ENCODE assay signal across 21 mouse cellular contexts in the genomic region with DNA sequence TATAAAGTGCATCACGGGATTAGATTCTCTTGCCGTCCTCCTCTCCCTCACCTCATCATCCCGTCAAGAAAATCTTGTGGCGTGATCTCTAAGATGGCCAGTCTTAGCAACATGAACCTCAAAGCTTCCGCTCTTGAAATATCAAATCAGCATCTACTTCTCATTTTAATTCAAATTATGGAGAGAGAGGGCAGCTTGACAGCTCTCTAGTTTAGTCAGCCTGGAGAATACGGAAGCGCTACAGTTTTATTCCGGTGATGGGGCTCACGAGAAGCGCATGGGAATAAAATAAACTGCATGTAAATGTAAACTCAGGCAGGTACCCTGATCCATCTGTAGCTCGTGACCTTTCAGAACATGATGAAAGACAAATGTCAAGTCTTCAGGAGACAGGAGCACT. TPM values are rescaled to one million over a fixed set of nuclear protein-coding genes. Genes with fewer than 3 reads are reported as not detected.
DNase-seq lines count a peak whose midpoint lies in the region; ATAC-seq lines count a peak whose summit lies in the region.
"Had no signal": no experiment of that assay in that cellular context is flagged by ENCODE, and none has a peak within 500 bp of the region (broad histone marks: within the 10 kb centered on the region; RNA-seq: fewer than 3 reads in every experiment).

No protein-coding gene starts in this region.

- H3K4me3 ChIP-seq in embryonic facial prominence, embryonic 12.5 days = no peak overlapping the region
- no peak overlapping the region for H3K4me3 ChIP-seq in embryonic facial prominence, embryonic 10.5 days
- H3K4me3 ChIP-seq in hindbrain, embryonic 12.5 days = no peak overlapping the region
- no peak overlapping the region for H3K4me3 ChIP-seq in hindbrain, embryonic 14.5 days (replicated peaks; ENCODE audit: low read length)
- H3K4me3 ChIP-seq in midbrain, embryonic 15.5 days = no peak overlapping the region
- H3K4me3 ChIP-seq: erythroblast, embryonic 14.5 days; gastrocnemius, adult 2 months; heart, embryonic 15.5 days; limb, embryonic 10.5 days; liver, embryonic 15.5 days; lung, embryonic 15.5 days had no signal

- DNase-seq in embryonic facial prominence, embryonic 10.5 days (ENCODE audit: low spot score) = no peak
- no peak for DNase-seq in hindbrain, embryonic 14.5 days (ENCODE audit: low spot score)
- DNase-seq in ES-CJ7 (ENCODE audit: low read depth, low spot score) = peak; percentile 11
- DNase-seq in lung, postnatal 10 days = no peak
- DNase-seq in urinary bladder, adult 18-20 months (ENCODE audit: low spot score in 2 of 2) = no peak
- DNase-seq: adrenal gland, postnatal 25 days; cerebellum, adult 9-10 months; gastrocnemius, adult 2 months; kidney, adult 18-20 months; kidney, postnatal 4 days; liver; lung, postnatal 4 days; thymus, postnatal 25 days had no signal

- H3K27ac ChIP-seq in embryonic facial prominence, embryonic 12.5 days = no peak overlapping the region
- H3K27ac ChIP-seq in embryonic facial prominence, embryonic 10.5 days (replicated peaks) = no peak overlapping the region
- no peak overlapping the region for H3K27ac ChIP-seq in hindbrain, embryonic 12.5 days
- no peak overlapping the region for H3K27ac ChIP-seq in hindbrain, embryonic 14.5 days
- no peak overlapping the region for H3K27ac ChIP-seq in midbrain, embryonic 15.5 days
- H3K27ac ChIP-seq: gastrocnemius, adult 2 months; heart, embryonic 15.5 days; limb, embryonic 10.5 days; liver, embryonic 15.5 days; lung, embryonic 15.5 days had no signal

- no peak for ATAC-seq in embryonic facial prominence, embryonic 12.5 days (ENCODE audit: insufficient number of reproducible peaks, insufficient read depth, low FRiP score, low TSS enrichment)
- ATAC-seq in hindbrain, embryonic 12.5 days (ENCODE audit: low FRiP score) = no peak
- no peak for ATAC-seq in hindbrain, embryonic 14.5 days (ENCODE audit: low FRiP score)
- no peak for ATAC-seq in midbrain, embryonic 15.5 days (replicated peaks)

- H3K4me1 ChIP-seq in embryonic facial prominence, embryonic 12.5 days = peaks cover 9% of the 10 kb centered on the region; the same call in 1 of the 2 replicates
- peaks cover 17% of the 10 kb centered on the region for H3K4me1 ChIP-seq in embryonic facial prominence, embryonic 10.5 days
- H3K4me1 ChIP-seq in hindbrain, embryonic 12.5 days = peaks cover 10% of the 10 kb centered on the region
- H3K4me1 ChIP-seq in hindbrain, embryonic 14.5 days (replicated peaks; ENCODE audit: control insufficient read depth, insufficient read depth, low read length) = 0 out of 2 replicates have a peak, but pooled peaks cover 6% of the 10 kb centered on the region
- peaks cover 11% of the 10 kb centered on the region for H3K4me1 ChIP-seq in midbrain, embryonic 15.5 days
- H3K4me1 ChIP-seq: heart, embryonic 15.5 days; liver, embryonic 15.5 days had no signal

- H3K4me2 ChIP-seq in embryonic facial prominence, embryonic 12.5 days (replicated peaks) = peak overlapping the region; percentile 31
- 0 out of 2 replicates have a peak overlapping the region, but pooled peaks have one; percentile 11 for H3K4me2 ChIP-seq in hindbrain, embryonic 12.5 days (replicated peaks)
- H3K4me2 ChIP-seq in hindbrain, embryonic 14.5 days (replicated peaks) = no peak overlapping the region
- H3K4me2 ChIP-seq in midbrain, embryonic 15.5 days = peak overlapping the region; percentile 5; the same call in 1 of the 2 replicates
- H3K4me2 ChIP-seq: heart, embryonic 15.5 days; liver, embryonic 15.5 days; lung, embryonic 15.5 days had no signal

- WGBS in embryonic facial prominence, embryonic 12.5 days = 44% methylated on average over 11 of the region's 11 CpGs
- WGBS in embryonic facial prominence, embryonic 10.5 days = 58% methylated on average over 11 of the region's 11 CpGs
- 61% methylated on average over 11 of the region's 11 CpGs for WGBS in hindbrain, embryonic 12.5 days
- 48% methylated on average over 11 of the region's 11 CpGs for WGBS in hindbrain, embryonic 14.5 days
- 38% methylated on average over 11 of the region's 11 CpGs for WGBS in midbrain, embryonic 15.5 days

- no peak overlapping the region for H3K9ac ChIP-seq in embryonic facial prominence, embryonic 12.5 days
- no peak overlapping the region for H3K9ac ChIP-seq in hindbrain, embryonic 12.5 days
- H3K9ac ChIP-seq in hindbrain, embryonic 14.5 days = no peak overlapping the region
- no peak overlapping the region for H3K9ac ChIP-seq in midbrain, embryonic 15.5 days
- H3K9ac ChIP-seq: heart, embryonic 15.5 days; liver, embryonic 15.5 days; lung, embryonic 15.5 days had no signal

- no peaks in the 10 kb centered on the region; the same call in 1 of the 2 replicates for H3K27me3 ChIP-seq in embryonic facial prominence, embryonic 12.5 days
- peaks cover 21% of the 10 kb centered on the region for H3K27me3 ChIP-seq in embryonic facial prominence, embryonic 10.5 days (replicated peaks; ENCODE audit: low read depth, poor library complexity, severe bottlenecking)
- H3K27me3 ChIP-seq in hindbrain, embryonic 12.5 days = peaks cover 2% of the 10 kb centered on the region; the same call in 1 of the 2 replicates
- no peaks in the 10 kb centered on the region; the same call in 1 of the 2 replicates for H3K27me3 ChIP-seq in hindbrain, embryonic 14.5 days (ENCODE audit: control insufficient read depth, insufficient read depth, low read length)
- 0 out of 2 replicates have a peak, but pooled peaks cover 3% of the 10 kb centered on the region for H3K27me3 ChIP-seq in midbrain, embryonic 15.5 days (replicated peaks)
- H3K27me3 ChIP-seq: liver, embryonic 15.5 days had no signal

- H3K36me3 ChIP-seq in embryonic facial prominence, embryonic 12.5 days = no peaks in the 10 kb centered on the region
- no peaks in the 10 kb centered on the region for H3K36me3 ChIP-seq in embryonic facial prominence, embryonic 10.5 days (replicated peaks)
- no peaks in the 10 kb centered on the region for H3K36me3 ChIP-seq in hindbrain, embryonic 12.5 days
- H3K36me3 ChIP-seq in hindbrain, embryonic 14.5 days (replicated peaks; ENCODE audit: control insufficient read depth, insufficient read depth) = no peaks in the 10 kb centered on the region
- H3K36me3 ChIP-seq in midbrain, embryonic 15.5 days (replicated peaks) = no peaks in the 10 kb centered on the region
- H3K36me3 ChIP-seq: heart, embryonic 15.5 days; limb, embryonic 10.5 days; liver, embryonic 15.5 days; lung, embryonic 15.5 days had no signal

- H3K9me3 ChIP-seq in embryonic facial prominence, embryonic 12.5 days = no peaks in the 10 kb centered on the region
- H3K9me3 ChIP-seq in embryonic facial prominence, embryonic 10.5 days = no peaks in the 10 kb centered on the region
- no peaks in the 10 kb centered on the region for H3K9me3 ChIP-seq in hindbrain, embryonic 12.5 days (replicated peaks)
- no peaks in the 10 kb centered on the region for H3K9me3 ChIP-seq in hindbrain, embryonic 14.5 days (ENCODE audit: control insufficient read depth, low read length)
- H3K9me3 ChIP-seq in midbrain, embryonic 15.5 days = no peaks in the 10 kb centered on the region
- H3K9me3 ChIP-seq: heart, embryonic 15.5 days; limb, embryonic 10.5 days; liver, embryonic 15.5 days; lung, embryonic 15.5 days had no signal

RNA-seq across cellular contexts. Expression of gene Mgmt, which starts 22.9 kb away (rescaled TPM):
- 5.9 and 6.3 TPM in 2 replicates for polyA plus RNA-seq in embryonic facial prominence, embryonic 12.5 days (2016; fragmentation: Nextera tagmentation; extraction: Ambion mirVana)
- polyA plus RNA-seq in embryonic facial prominence, embryonic 10.5 days (2016; fragmentation: Nextera tagmentation; extraction: Ambion mirVana) = 5.4 and 5.8 TPM in 2 replicates
- polyA plus RNA-seq in hindbrain, embryonic 12.5 days (2016; fragmentation: Nextera tagmentation; extraction: Ambion mirVana) = 3.5 and 3.6 TPM in 2 replicates
- polyA plus RNA-seq in hindbrain, embryonic 14.5 days (2014; fragmentation: Nextera tagmentation; extraction: Ambion mirVana) = 1.5 and 1.8 TPM in 2 replicates
- polyA plus RNA-seq in midbrain, embryonic 15.5 days (2015; fragmentation: Nextera tagmentation; extraction: Ambion mirVana) = 1.2 and 1.5 TPM in 2 replicates
